Mouse (Mus musculus) layer of hippocampus, adult 9-11 months (tissue): ENCODE results near the gene Bnip2.

ENCODE experiments used
- DNase-seq: peaks from one replicate; pipeline ENCODE4 v3.0.0; 2022

Gene Bnip2

GRCm38 (mm10) chr9:69989303-69990121 lies at the start of gene Bnip2:
Gene Bnip2 (plus strand): TSS chr9:69989466.
- peak; percentile 91 for DNase-seq

- DNase-seq = no peak
Observed at GRCm38 (mm10) chr9:69940839-69941490, 48.3 kb upstream of the Bnip2 start.

- no peak for DNase-seq
Observed at GRCm38 (mm10) chr9:69941556-69941955, 47.7 kb upstream of the Bnip2 start.

- DNase-seq = no peak
Observed at GRCm38 (mm10) chr9:69948964-69949363, 40.3 kb upstream of the Bnip2 start.

GRCm38 (mm10) chr9:69949641-69950040 lies 39.6 kb upstream of the Bnip2 start:
- no peak for DNase-seq

GRCm38 (mm10) chr9:69961007-69961406 lies 28.3 kb upstream of the Bnip2 start:
- no peak for DNase-seq

GRCm38 (mm10) chr9:69964370-69964769 lies 24.9 kb upstream of the Bnip2 start:
- DNase-seq = no peak

- no peak for DNase-seq
Observed at GRCm38 (mm10) chr9:69985526-69985925, 3.7 kb upstream of the Bnip2 start.

GRCm38 (mm10) chr9:69986063-69986462 lies 3.2 kb upstream of the Bnip2 start:
- DNase-seq = no peak

- no peak for DNase-seq
Observed at GRCm38 (mm10) chr9:69986571-69986970, 2.7 kb upstream of the Bnip2 start.

GRCm38 (mm10) chr9:69987579-69987978 lies 1.7 kb upstream of the Bnip2 start:
- DNase-seq = peak; percentile 40

- DNase-seq = no peak
Observed at GRCm38 (mm10) chr9:69988706-69989302, 462 bp upstream of the Bnip2 start.

- no peak for DNase-seq
Observed at GRCm38 (mm10) chr9:69990346-69990745, 1.1 kb downstream of the Bnip2 start.

- DNase-seq = no peak
Observed at GRCm38 (mm10) chr9:69992841-69993277, 3.6 kb downstream of the Bnip2 start.

GRCm38 (mm10) chr9:69993479-69993878 lies 4.2 kb downstream of the Bnip2 start:
- no peak for DNase-seq

GRCm38 (mm10) chr9:69994547-69994946 lies 5.3 kb downstream of the Bnip2 start:
- no peak for DNase-seq

- DNase-seq = no peak
Observed at GRCm38 (mm10) chr9:69999318-69999717, 10.1 kb downstream of the Bnip2 start.

- no peak for DNase-seq
Observed at GRCm38 (mm10) chr9:70003516-70003915, 14.2 kb downstream of the Bnip2 start.

GRCm38 (mm10) chr9:70006984-70007383 lies 17.7 kb downstream of the Bnip2 start:
- no peak for DNase-seq

GRCm38 (mm10) chr9:70007506-70008248 lies 18.4 kb downstream of the Bnip2 start:
- peak; percentile 46 for DNase-seq

GRCm38 (mm10) chr9:70009754-70010304 lies 20.6 kb downstream of the Bnip2 start:
- no peak for DNase-seq

GRCm38 (mm10) chr9:70010781-70011473 lies 21.7 kb downstream of the Bnip2 start:
- no peak for DNase-seq
